ENCODE assay signal across 25 mouse cellular contexts in the genomic region with DNA sequence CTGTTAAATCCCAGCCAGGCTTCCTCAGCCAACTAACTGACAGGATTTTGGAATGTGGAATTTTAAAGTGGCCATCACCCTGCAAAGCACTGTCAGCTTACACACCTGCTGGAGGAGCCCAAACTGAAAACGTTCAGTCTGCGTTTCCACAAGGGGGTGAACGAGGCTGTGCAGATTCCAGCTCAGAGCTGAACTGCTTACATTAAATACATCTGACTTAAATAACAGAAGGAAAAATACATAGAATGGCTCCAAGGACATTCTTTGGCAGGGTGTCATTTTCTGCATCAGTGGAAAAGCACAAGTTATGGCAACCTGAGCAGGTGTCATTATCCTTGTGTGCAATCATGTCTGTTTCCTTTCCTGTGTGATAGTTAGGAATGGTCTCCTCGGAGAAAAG. TPM values are rescaled to one million over a fixed set of nuclear protein-coding genes. Genes with fewer than 3 reads are reported as not detected.
DNase-seq lines count a peak whose midpoint lies in the region; ATAC-seq and TF ChIP-seq lines count a peak whose summit lies in the region.
"Had no signal": no experiment of that assay in that cellular context is flagged by ENCODE, and none has a peak within 500 bp of the region (broad histone marks: within the 10 kb centered on the region; RNA-seq: fewer than 3 reads in every experiment).

No protein-coding gene starts in this region.

- H3K4me3 ChIP-seq in embryonic facial prominence, embryonic 14.5 days (ENCODE audit: low read depth, low read length), result no peak overlapping the region
- no peak overlapping the region for H3K4me3 ChIP-seq in embryonic facial prominence, embryonic 10.5 days
- no peak overlapping the region for H3K4me3 ChIP-seq in lung, embryonic 16.5 days (ENCODE audit: low read length)
- H3K4me3 ChIP-seq in lung, postnatal 0 days (ENCODE audit: low read depth, low read length), result no peak overlapping the region
- H3K4me3 ChIP-seq: embryonic facial prominence, embryonic 12.5 days; embryonic facial prominence, embryonic 15.5 days; erythroblast, embryonic 14.5 days; forebrain, embryonic 10.5 days; forebrain, embryonic 12.5 days had no signal

- no peak overlapping the region for H3K27ac ChIP-seq in embryonic facial prominence, embryonic 14.5 days (replicated peaks; ENCODE audit: low read depth, low read length)
- no peak overlapping the region for H3K27ac ChIP-seq in embryonic facial prominence, embryonic 10.5 days (replicated peaks)
- 0 out of 2 replicates have a peak overlapping the region, but pooled peaks have one; percentile 3 for H3K27ac ChIP-seq in lung, embryonic 16.5 days (ENCODE audit: low read length)
- H3K27ac ChIP-seq in lung, postnatal 0 days (ENCODE audit: low read length), result no peak overlapping the region
- H3K27ac ChIP-seq: embryonic facial prominence, embryonic 12.5 days; embryonic facial prominence, embryonic 15.5 days; forebrain, embryonic 10.5 days; forebrain, embryonic 12.5 days had no signal

- no peaks in the 10 kb centered on the region for H3K27me3 ChIP-seq in embryonic facial prominence, embryonic 14.5 days (replicated peaks; ENCODE audit: control insufficient read depth, insufficient read depth, low read length)
- H3K27me3 ChIP-seq in embryonic facial prominence, embryonic 10.5 days (replicated peaks; ENCODE audit: low read depth, poor library complexity, severe bottlenecking), result no peaks in the 10 kb centered on the region
- no peaks in the 10 kb centered on the region for H3K27me3 ChIP-seq in lung, embryonic 16.5 days (ENCODE audit: control insufficient read depth, insufficient read depth, low read depth, low read length)
- H3K27me3 ChIP-seq in lung, postnatal 0 days (replicated peaks; ENCODE audit: insufficient read depth, low read length), result no peaks in the 10 kb centered on the region
- H3K27me3 ChIP-seq: embryonic facial prominence, embryonic 12.5 days; embryonic facial prominence, embryonic 15.5 days; forebrain, embryonic 12.5 days had no signal

- peak; percentile 70 for DNase-seq in embryonic facial prominence, embryonic 14.5 days (ENCODE audit: low spot score)
- DNase-seq in embryonic facial prominence, embryonic 10.5 days (ENCODE audit: low spot score), result no peak
- no peak for DNase-seq in lung, postnatal 0 days (ENCODE audit: low spot score)
- DNase-seq in NIH3T3 (ENCODE audit: low read depth), result peak; percentile 7
- DNase-seq: adrenal gland, adult 2 months; adrenal gland, postnatal 10 days; adrenal gland, postnatal 25 days; B cell, adult 2 months; cerebellum, adult 11 months; cerebellum, adult 18-20 months; cerebellum, adult 8-10 months; cerebellum, adult 9-11 months; cerebellum, postnatal 14 days; cerebellum, postnatal 36 days; embryo, embryonic 11 days; forebrain, postnatal 0 days had no signal

- peak; percentile 77 for ATAC-seq in embryonic facial prominence, embryonic 14.5 days (ENCODE audit: low read depth)
- no peak for ATAC-seq in lung, embryonic 16.5 days (ENCODE audit: low read depth)
- no peak for ATAC-seq in lung, postnatal 0 days
- ATAC-seq: CD4-positive, CD25-positive, alpha-beta regulatory T cell, adult 4 months; forebrain, embryonic 14.5 days; forebrain, postnatal 0 days had no signal

- H3K4me2 ChIP-seq in embryonic facial prominence, embryonic 14.5 days (ENCODE audit: low read depth, low read length), result no peak overlapping the region
- no peak overlapping the region for H3K4me2 ChIP-seq in lung, embryonic 16.5 days (ENCODE audit: low read depth, low read length)
- no peak overlapping the region for H3K4me2 ChIP-seq in lung, postnatal 0 days (replicated peaks; ENCODE audit: low read depth, low read length)
- H3K4me2 ChIP-seq: embryonic facial prominence, embryonic 12.5 days; embryonic facial prominence, embryonic 15.5 days; forebrain, embryonic 12.5 days had no signal

- TF ChIP-seq EP300 in lung, postnatal 0 days (IDR thresholded peaks at IDR 0.05), result no peak

- H3K9me3 ChIP-seq in embryonic facial prominence, embryonic 14.5 days (ENCODE audit: control insufficient read depth, low read length), result no peaks in the 10 kb centered on the region
- no peaks in the 10 kb centered on the region for H3K9me3 ChIP-seq in embryonic facial prominence, embryonic 10.5 days
- H3K9me3 ChIP-seq in lung, embryonic 16.5 days (ENCODE audit: control insufficient read depth, low read length), result no peaks in the 10 kb centered on the region
- H3K9me3 ChIP-seq in lung, postnatal 0 days (ENCODE audit: low read length), result no peaks in the 10 kb centered on the region
- H3K9me3 ChIP-seq: embryonic facial prominence, embryonic 12.5 days; embryonic facial prominence, embryonic 15.5 days; forebrain, embryonic 10.5 days; forebrain, embryonic 12.5 days; G1E had no signal

- peaks cover 9% of the 10 kb centered on the region; the same call in 1 of the 2 replicates for H3K4me1 ChIP-seq in embryonic facial prominence, embryonic 14.5 days (ENCODE audit: control insufficient read depth, insufficient read depth, low read length)
- 0 out of 2 replicates have a peak, but pooled peaks cover 4% of the 10 kb centered on the region for H3K4me1 ChIP-seq in embryonic facial prominence, embryonic 10.5 days
- peaks cover 22% of the 10 kb centered on the region for H3K4me1 ChIP-seq in lung, embryonic 16.5 days (replicated peaks; ENCODE audit: control insufficient read depth, insufficient read depth, low read length)
- peaks cover 17% of the 10 kb centered on the region for H3K4me1 ChIP-seq in lung, postnatal 0 days (ENCODE audit: insufficient read depth, low read depth, low read length)
- H3K4me1 ChIP-seq: embryonic facial prominence, embryonic 12.5 days; forebrain, embryonic 10.5 days; forebrain, embryonic 12.5 days had no signal

- H3K36me3 ChIP-seq in embryonic facial prominence, embryonic 14.5 days (ENCODE audit: control insufficient read depth, insufficient read depth, low read length), result no peaks in the 10 kb centered on the region
- no peaks in the 10 kb centered on the region for H3K36me3 ChIP-seq in embryonic facial prominence, embryonic 10.5 days (replicated peaks)
- H3K36me3 ChIP-seq in lung, embryonic 16.5 days (ENCODE audit: control insufficient read depth, insufficient read depth, low read length), result no peaks in the 10 kb centered on the region
- no peaks in the 10 kb centered on the region for H3K36me3 ChIP-seq in lung, postnatal 0 days (ENCODE audit: insufficient read depth, low read length)
- H3K36me3 ChIP-seq: embryonic facial prominence, embryonic 12.5 days; embryonic facial prominence, embryonic 15.5 days; forebrain, embryonic 10.5 days; forebrain, embryonic 12.5 days; G1E had no signal

- 30% methylated on average over 4 of the region's 4 CpGs for WGBS in embryonic facial prominence, embryonic 14.5 days
- WGBS in embryonic facial prominence, embryonic 10.5 days, result 74% methylated on average over 4 of the region's 4 CpGs
- 32% methylated on average over 4 of the region's 4 CpGs for WGBS in lung, embryonic 16.5 days
- 29% methylated on average over 4 of the region's 4 CpGs for WGBS in lung, postnatal 0 days

- no peak for TF ChIP-seq CTCF in lung, postnatal 0 days (IDR thresholded peaks at IDR 0.05)

- H3K9ac ChIP-seq in embryonic facial prominence, embryonic 14.5 days (ENCODE audit: low read depth, low read length), result no peak overlapping the region
- H3K9ac ChIP-seq in lung, embryonic 16.5 days (ENCODE audit: low read length), result no peak overlapping the region
- H3K9ac ChIP-seq in lung, postnatal 0 days (replicated peaks; ENCODE audit: low read depth), result no peak overlapping the region
- H3K9ac ChIP-seq: embryonic facial prominence, embryonic 15.5 days; forebrain, embryonic 12.5 days; forebrain, postnatal 0 days had no signal

RNA-seq across cellular contexts. Expression of a gene that starts 44.7 kb away (rescaled TPM):
- 143 and 156 TPM in 2 replicates for polyA plus RNA-seq in embryonic facial prominence, embryonic 14.5 days (2014; fragmentation: Nextera tagmentation; extraction: Ambion mirVana)
- 13.1 and 19.3 TPM in 2 replicates for polyA plus RNA-seq in embryonic facial prominence, embryonic 10.5 days (2016; fragmentation: Nextera tagmentation; extraction: Ambion mirVana)
- 180 and 194 TPM in 2 replicates for polyA plus RNA-seq in lung, embryonic 16.5 days (2015; fragmentation: Nextera tagmentation; extraction: Ambion mirVana)
- polyA plus RNA-seq in lung, postnatal 0 days (2015; fragmentation: Nextera tagmentation; extraction: Ambion mirVana), result 408 and 420 TPM in 2 replicates
- polyA plus RNA-seq: CD4-positive, CD25-positive, alpha-beta regulatory T cell, adult 4 months; erythroblast, embryonic 14.5 days; G1E had no signal

RNA-seq across cellular contexts. Expression of a gene that starts 55.8 kb away (rescaled TPM):
- polyA plus RNA-seq in embryonic facial prominence, embryonic 14.5 days (2014; fragmentation: Nextera tagmentation; extraction: Ambion mirVana), result 1.0 and 1.3 TPM in 2 replicates
- polyA plus RNA-seq in embryonic facial prominence, embryonic 10.5 days (2016; fragmentation: Nextera tagmentation; extraction: Ambion mirVana), result 0.23 and 0.55 TPM in 2 replicates
- 9.7 and 11.2 TPM in 2 replicates for polyA plus RNA-seq in lung, embryonic 16.5 days (2015; fragmentation: Nextera tagmentation; extraction: Ambion mirVana)
- polyA plus RNA-seq in lung, postnatal 0 days (2015; fragmentation: Nextera tagmentation; extraction: Ambion mirVana), result 19.6 and 19.9 TPM in 2 replicates
- polyA plus RNA-seq: erythroblast, embryonic 14.5 days; G1E had no signal

Comparison
In these comparisons a context has a peak if more than half of its experiments do, and no peak if none do; other contexts are left out.
1. DNase-seq: peak in embryonic facial prominence, embryonic 14.5 days (single experiment) and NIH3T3 (single experiment); none in embryonic facial prominence, embryonic 10.5 days (single experiment) and lung, postnatal 0 days (single experiment).